Mouse (Mus musculus) liver, embryonic 13.5 days (tissue): ENCODE measurements at regions not wholly inside any gene's neighbourhood (a gene's known extent, or its start where the extent isn't known, plus 50 kb on each side); places are given as distances from the start of the nearest gene placed in this dataset.

Experiments used
- ATAC-seq: fragments of 200-750 bp; cut with Nextera tagmentation; 2 replicates; pipeline ENCODE4 v1.8.0; 2017; ENCODE audit warnings: low read depth, mild to moderate bottlenecking, moderate number of reproducible peaks, moderate library complexity
- DNase-seq: peaks from one replicate; pipeline ENCODE4 v3.0.0; 2022
- H3K27ac ChIP-seq: fragments of 300-500 bp; sonication (generic); 2 replicates; pipeline ENCODE4 v1.5.1; 2015; ENCODE audit warnings: moderate library complexity, mild to moderate bottlenecking, inconsistent platforms
- H3K27me3 ChIP-seq: fragments of 300-500 bp; sonication (generic); 2 replicates; pipeline ENCODE4 v1.6.1; 2015; ENCODE audit warnings: mild to moderate bottlenecking, inconsistent platforms
- H3K36me3 ChIP-seq: fragments of 300-500 bp; sonication (generic); 2 replicates; pipeline ENCODE4 v1.6.1; 2015; ENCODE audit warnings: mild to moderate bottlenecking, inconsistent platforms
- H3K4me1 ChIP-seq: fragments of 300-500 bp; sonication (generic); replicated peaks from 2 replicates; pipeline ENCODE4 v1.6.1; 2015; ENCODE audit warnings: inconsistent platforms
- H3K4me2 ChIP-seq: fragments of 300-500 bp; sonication (generic); 2 replicates; pipeline ENCODE4 v1.6.1; 2015; ENCODE audit warnings: inconsistent platforms, mild to moderate bottlenecking, moderate library complexity
- H3K4me3 ChIP-seq: fragments of 300-500 bp; sonication (generic); replicated peaks from 2 replicates; pipeline ENCODE4 v1.5.1; 2015; ENCODE audit warnings: mild to moderate bottlenecking, inconsistent platforms
- H3K9ac ChIP-seq: fragments of 300-500 bp; sonication (generic); 2 replicates; pipeline ENCODE4 v1.6.1; 2015; ENCODE audit warnings: mild to moderate bottlenecking, inconsistent platforms
- H3K9me3 ChIP-seq: fragments of 300-500 bp; sonication (generic); replicated peaks from 2 replicates; pipeline ENCODE4 v1.6.1; 2016; ENCODE audit warnings: inconsistent platforms
- WGBS: fragments of 180-500 bp; shearing (Covaris S2); methylation state at CpG from one replicate; pipeline ENCODE4 v1.1.7; 2015; ENCODE audit not compliant: insufficient replicate concordance; 5-methylcytosine and 5-hydroxymethylcytosine counted together

DNA sequence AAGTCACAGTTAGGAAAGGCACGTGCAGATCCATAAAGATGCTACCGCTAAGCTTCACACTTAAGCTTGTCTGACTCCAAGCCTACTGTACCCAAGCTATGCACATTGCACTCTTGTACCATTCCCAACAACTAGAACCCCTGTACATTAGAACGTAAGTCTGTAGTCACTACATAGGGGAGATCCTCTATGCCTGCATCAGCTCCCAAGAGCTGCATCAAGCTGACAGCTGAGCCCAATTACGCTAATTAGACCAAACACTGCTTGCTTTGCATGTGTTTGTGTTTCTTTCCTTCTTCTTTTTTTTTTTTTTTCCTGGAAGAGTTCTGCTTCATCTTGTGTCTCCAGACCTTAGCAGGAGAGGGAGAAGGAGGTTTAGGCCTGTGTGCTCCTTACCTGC lies 641.5 kb upstream of the Sox9 start:
- H3K9ac ChIP-seq: no peak overlapping the region
- H3K27ac ChIP-seq: no peak overlapping the region
- no peak overlapping the region for H3K4me3 ChIP-seq
- H3K27me3 ChIP-seq: no peaks in the 10 kb centered on the region
- no peaks in the 10 kb centered on the region for H3K9me3 ChIP-seq
- no peak overlapping the region for H3K4me2 ChIP-seq
- no peak for ATAC-seq
- no peaks in the 10 kb centered on the region for H3K36me3 ChIP-seq
- H3K4me1 ChIP-seq: no peaks in the 10 kb centered on the region
- WGBS: 69% methylated on average over 4 of the region's 4 CpGs
- no peak for DNase-seq

DNA sequence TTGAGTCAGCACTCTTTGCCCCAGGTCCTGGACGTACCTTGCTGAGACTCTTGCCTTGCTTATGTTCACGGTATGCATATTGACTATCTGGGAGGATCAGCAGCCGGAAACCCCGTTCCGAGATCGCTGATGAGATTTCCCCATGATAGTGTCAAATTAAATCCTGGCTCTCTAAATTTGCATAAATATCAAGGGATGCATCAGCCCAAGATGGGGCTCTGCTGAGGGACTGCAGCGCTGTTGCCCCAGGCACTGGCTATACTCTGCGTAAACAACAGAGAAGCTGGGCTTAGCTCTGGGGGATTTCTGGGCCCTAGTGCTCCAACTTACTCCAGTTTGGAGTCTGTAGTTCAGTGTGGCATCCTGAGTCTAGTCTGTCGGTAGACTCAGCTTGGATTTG lies 641.1 kb upstream of the Sox9 start:
- no peak overlapping the region for H3K4me3 ChIP-seq
- no peak overlapping the region for H3K9ac ChIP-seq
- no peaks in the 10 kb centered on the region for H3K27me3 ChIP-seq
- WGBS: 73% methylated on average over 9 of the region's 9 CpGs
- DNase-seq (no peak), ATAC-seq (no peak)
- no peak overlapping the region for H3K27ac ChIP-seq
- H3K36me3 ChIP-seq: no peaks in the 10 kb centered on the region
- no peaks in the 10 kb centered on the region for H3K4me1 ChIP-seq
- no peaks in the 10 kb centered on the region for H3K9me3 ChIP-seq
- no peak overlapping the region for H3K4me2 ChIP-seq

DNA sequence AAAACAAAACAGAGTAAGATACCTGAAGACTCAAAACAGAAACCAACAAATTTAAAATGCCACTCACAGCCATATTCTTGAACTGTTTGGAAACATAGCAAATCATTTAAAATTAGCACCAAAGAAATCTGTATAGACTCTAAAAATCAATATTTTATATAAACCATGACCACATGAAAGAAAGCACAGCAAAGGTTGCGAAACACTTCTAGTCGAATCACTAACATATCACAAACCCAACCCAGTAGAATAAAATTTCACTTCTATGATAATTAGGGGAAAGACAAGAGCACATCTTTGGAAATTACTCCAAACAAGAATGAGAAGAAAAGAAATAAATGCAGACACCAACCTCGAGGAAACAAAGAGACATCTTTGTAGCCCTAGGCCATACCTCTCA lies 630.0 kb upstream of the Sox9 start:
- WGBS: 66% methylated on average over 3 of the region's 3 CpGs
- no peak overlapping the region for H3K4me2 ChIP-seq
- no peak overlapping the region for H3K27ac ChIP-seq
- H3K9me3 ChIP-seq: no peaks in the 10 kb centered on the region
- H3K4me1 ChIP-seq: no peaks in the 10 kb centered on the region
- no peak overlapping the region for H3K4me3 ChIP-seq
- H3K9ac ChIP-seq: no peak overlapping the region
- DNase-seq: no peak
- ATAC-seq: no peak
- H3K27me3 ChIP-seq: no peaks in the 10 kb centered on the region
- H3K36me3 ChIP-seq: no peaks in the 10 kb centered on the region

DNA sequence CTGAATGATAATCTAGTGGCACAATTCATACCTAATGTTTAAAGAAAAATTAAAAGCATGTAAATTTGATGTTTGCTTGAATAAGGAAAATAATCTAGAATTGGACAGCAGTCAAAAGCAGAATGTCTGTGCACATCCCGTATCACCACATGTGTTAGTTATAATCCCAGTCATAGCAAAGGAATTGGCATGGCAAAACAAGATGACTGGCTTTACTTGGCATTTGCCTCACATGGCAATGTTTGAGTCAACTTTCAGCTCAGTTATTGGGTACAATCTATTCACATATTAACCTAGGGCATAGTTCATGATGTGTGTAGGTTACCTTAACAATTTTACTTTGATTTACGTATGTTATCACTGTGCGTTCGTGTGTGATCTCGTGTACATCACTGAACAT lies 628.8 kb upstream of the Sox9 start:
- ATAC-seq (no peak), DNase-seq (no peak)
- no peak overlapping the region for H3K4me3 ChIP-seq
- H3K4me2 ChIP-seq: no peak overlapping the region
- H3K27ac ChIP-seq: no peak overlapping the region
- WGBS: 79% methylated on average over 5 of the region's 5 CpGs
- no peaks in the 10 kb centered on the region for H3K36me3 ChIP-seq
- no peak overlapping the region for H3K9ac ChIP-seq
- no peaks in the 10 kb centered on the region for H3K27me3 ChIP-seq
- no peaks in the 10 kb centered on the region for H3K9me3 ChIP-seq
- no peaks in the 10 kb centered on the region for H3K4me1 ChIP-seq

DNA sequence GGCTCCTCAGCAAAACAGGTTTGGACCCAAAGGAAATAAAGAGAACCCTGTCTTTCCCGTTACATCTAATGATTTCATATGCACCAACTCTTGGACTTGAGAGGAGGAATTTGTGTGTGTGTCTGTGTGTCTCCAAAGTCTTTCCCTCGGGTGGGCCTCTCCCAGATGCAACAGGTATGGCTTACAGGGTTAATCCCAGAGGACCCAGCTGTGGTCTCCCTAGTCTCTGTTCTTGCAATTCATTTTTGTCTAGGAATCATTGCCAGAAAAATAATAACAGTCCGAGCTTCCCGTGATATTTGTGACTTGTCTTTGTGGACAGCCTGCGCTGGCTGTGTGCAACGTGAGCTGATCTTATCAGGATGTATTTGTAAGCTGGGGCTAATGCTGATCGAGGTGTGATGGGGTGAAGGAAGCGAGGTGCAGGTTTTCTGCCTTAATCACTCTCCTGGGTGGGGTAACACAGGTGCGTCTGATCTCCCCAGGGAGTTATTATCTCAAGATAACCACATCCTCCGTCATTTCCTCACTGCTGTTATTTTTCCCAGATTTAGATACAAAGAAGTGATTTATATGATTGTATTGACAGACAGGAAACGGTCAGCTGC lies 627.2 kb upstream of the Sox9 start:
- 29% methylated on average over 11 of the region's 11 CpGs for WGBS
- Histone ChIP-seq H3K27me3 (no peaks in the 10 kb centered on the region), H3K4me3 (no peak overlapping the region), H3K4me1 (no peaks in the 10 kb centered on the region), H3K9ac (no peak overlapping the region), H3K4me2 (no peak overlapping the region), H3K9me3 (no peaks in the 10 kb centered on the region), H3K27ac (no peak overlapping the region), H3K36me3 (no peaks in the 10 kb centered on the region)
- ATAC-seq: no peak
- no peak for DNase-seq

DNA sequence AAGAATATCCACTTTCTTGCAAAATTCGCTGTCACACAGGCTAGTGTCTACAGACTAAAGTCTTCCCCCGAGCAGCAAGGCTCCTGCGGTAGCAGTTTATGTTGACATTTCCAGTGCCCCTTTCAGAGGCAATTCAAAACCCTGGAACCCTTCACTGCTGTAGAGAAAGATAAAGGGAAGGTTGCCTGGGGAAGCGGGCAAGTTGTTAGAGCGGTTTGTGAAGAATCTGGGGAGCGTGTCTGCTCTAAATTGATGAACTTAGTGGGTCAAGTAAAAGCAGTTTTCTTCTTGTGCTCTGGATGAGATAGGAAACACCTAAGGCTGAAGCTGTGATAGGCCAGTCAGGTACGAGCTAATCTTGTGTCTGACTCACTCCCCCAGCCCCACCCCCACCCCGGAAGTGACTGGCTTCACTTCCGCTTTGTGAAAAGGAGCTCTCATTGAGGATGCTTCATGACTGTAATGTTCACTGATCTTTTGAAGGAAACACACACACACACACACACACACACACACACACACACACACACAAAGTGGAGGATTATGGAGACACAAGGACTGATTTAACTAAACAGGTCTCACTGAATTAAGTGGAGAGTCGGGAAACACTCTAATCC lies 626.6 kb upstream of the Sox9 start:
- Histone ChIP-seq H3K9me3 (no peaks in the 10 kb centered on the region), H3K27ac (no peak overlapping the region), H3K4me1 (no peaks in the 10 kb centered on the region), H3K9ac (no peak overlapping the region), H3K4me2 (no peak overlapping the region), H3K27me3 (no peaks in the 10 kb centered on the region), H3K36me3 (no peaks in the 10 kb centered on the region), H3K4me3 (no peak overlapping the region)
- ATAC-seq (no peak), DNase-seq (no peak)
- 22% methylated on average over 10 of the region's 10 CpGs for WGBS

DNA sequence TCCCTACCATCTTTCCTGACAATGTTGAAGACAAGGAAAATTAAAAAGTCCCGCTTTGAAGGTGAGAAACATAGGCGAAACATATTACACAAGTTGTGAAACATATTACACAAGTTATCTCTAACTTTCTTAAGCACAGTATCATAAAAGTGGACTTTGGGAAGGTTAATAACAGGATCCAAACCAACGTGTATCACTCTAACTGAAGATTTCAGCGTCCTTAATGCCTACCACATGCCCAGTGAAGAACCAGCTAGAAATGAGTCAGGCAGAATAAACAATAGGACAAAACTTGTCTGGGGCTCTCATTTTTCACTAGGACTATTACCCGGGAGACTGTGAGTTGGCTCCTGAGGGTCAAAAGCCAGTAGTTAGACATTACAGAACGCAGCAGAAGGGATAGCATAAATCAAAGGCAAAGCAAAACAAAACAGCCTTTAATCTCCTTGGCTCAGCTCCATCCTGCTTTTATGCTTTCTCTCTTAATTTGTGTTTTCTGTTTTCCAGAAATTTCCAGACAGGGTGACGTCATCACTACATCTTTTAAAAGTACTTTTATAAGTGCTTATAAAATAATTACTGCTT lies 618.3 kb upstream of the Sox9 start:
- H3K4me1 ChIP-seq: no peaks in the 10 kb centered on the region
- no peak overlapping the region for H3K4me2 ChIP-seq
- no peak overlapping the region for H3K27ac ChIP-seq
- 56% methylated on average over 7 of the region's 7 CpGs for WGBS
- DNase-seq (no peak), ATAC-seq (no peak)
- H3K9me3 ChIP-seq: no peaks in the 10 kb centered on the region
- H3K9ac ChIP-seq: no peak overlapping the region
- H3K27me3 ChIP-seq: no peaks in the 10 kb centered on the region
- no peak overlapping the region for H3K4me3 ChIP-seq
- H3K36me3 ChIP-seq: no peaks in the 10 kb centered on the region

DNA sequence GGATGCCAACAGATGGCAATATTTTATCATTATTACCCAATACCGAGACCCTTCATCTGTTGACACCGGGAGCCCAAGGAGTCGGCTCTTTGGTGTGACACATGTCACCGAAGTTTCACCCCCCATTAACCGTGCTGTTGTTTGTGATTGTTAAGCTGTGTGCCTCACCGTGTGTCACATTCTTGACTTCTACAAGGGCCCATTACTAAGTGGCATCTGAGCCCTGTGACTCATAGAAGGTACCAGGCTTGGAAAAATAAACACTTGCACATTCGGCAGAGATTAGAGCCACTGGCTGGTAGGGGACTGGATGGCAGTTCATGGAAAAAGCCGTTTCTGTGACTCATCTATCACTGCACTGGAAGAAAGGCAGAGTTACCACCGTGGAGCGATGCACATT lies 608.4 kb upstream of the Sox9 start:
- Histone ChIP-seq H3K36me3 (no peaks in the 10 kb centered on the region), H3K27me3 (no peaks in the 10 kb centered on the region), H3K9ac (no peak overlapping the region), H3K4me1 (no peaks in the 10 kb centered on the region), H3K27ac (no peak overlapping the region), H3K4me2 (no peak overlapping the region), H3K4me3 (no peak overlapping the region), H3K9me3 (0 out of 2 replicates have a peak, but pooled peaks cover 2% of the 10 kb centered on the region)
- ATAC-seq: no peak
- WGBS: 66% methylated on average over 10 of the region's 10 CpGs
- no peak for DNase-seq

DNA sequence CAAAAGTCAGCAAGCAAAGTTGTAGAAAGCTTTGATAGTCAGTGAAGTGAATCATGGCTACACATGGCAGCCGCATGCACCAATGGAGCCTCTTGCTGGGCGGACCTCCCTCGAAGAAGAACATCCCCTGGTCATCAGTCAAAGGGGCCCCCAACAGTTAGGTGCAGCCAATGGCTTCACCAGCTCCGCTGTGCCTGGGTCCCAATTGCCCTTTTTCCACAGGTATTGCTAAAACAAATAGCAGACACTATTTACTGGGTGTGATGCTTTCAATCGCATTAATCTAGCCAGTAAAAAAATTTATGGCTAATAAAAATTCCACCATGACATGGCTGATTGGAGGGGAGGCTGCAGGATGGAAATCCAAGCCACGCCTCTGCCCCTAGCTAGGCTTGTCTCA lies 606.7 kb upstream of the Sox9 start:
- WGBS: 74% methylated on average over 6 of the region's 6 CpGs

DNA sequence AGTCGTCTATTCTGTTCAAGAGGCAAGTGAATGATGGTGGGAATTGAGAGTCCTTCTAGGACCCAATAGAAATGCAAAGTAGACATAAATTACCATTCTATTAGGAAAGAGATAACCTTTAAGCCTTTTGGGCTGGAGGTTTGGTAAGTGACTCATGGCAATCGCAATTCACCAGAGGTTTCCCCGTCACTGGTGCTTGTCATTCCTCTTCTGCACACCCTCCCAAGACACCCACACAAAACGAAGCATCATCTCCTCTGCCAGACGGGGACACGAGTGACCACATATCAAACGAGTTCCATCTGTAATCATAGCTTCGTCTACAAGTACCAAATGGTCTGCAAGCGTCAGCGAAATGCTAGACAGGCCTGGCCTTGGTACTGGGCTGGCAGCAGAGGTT lies 601.4 kb upstream of the Sox9 start:
- Histone ChIP-seq H3K4me2 (no peak overlapping the region), H3K27me3 (no peaks in the 10 kb centered on the region), H3K36me3 (no peaks in the 10 kb centered on the region), H3K4me1 (no peaks in the 10 kb centered on the region), H3K9ac (no peak overlapping the region), H3K4me3 (no peak overlapping the region), H3K27ac (no peak overlapping the region), H3K9me3 (no peaks in the 10 kb centered on the region)
- DNase-seq (no peak), ATAC-seq (no peak)
- 73% methylated on average over 10 of the region's 10 CpGs for WGBS

More for the DNA sequence above, 606.7 kb upstream of the Sox9 start:
- Histone ChIP-seq H3K4me2 (no peak overlapping the region), H3K9me3 (0 out of 2 replicates have a peak, but pooled peaks cover 2% of the 10 kb centered on the region), H3K27ac (no peak overlapping the region), H3K27me3 (no peaks in the 10 kb centered on the region), H3K4me3 (no peak overlapping the region), H3K9ac (no peak overlapping the region), H3K36me3 (no peaks in the 10 kb centered on the region), H3K4me1 (no peaks in the 10 kb centered on the region)
- no peak for ATAC-seq
- DNase-seq: no peak

DNA sequence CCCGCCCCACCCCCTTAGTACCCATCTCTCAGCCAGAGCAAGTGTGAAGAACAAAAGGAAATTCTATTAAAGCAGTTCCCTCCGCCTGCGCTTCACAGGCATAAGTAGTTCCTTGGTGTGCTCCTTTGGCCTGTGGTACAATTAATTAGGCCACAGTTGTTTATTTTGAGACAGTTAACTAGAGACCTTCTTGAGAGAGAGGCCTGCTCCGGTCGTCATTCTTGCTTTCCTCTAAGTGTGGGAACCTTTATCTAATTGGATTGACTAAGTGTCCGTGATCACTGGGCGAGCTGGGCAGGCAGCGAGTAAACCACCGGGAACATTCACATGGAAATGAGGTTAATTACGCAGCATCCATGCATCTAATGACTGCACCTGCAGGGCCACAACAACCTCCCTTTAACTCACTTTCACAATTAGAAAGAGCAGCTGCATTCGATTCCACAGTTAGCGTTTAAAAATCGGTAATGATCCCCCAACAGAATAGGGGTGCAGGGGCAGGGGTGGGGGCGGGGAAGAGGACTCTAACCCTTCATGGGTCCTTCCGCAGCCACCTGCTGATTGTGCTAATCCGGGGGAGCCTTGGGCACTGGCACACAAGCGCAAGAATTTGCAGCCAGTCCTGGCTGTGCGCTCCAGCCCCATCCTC lies 584.3 kb upstream of the Sox9 start:
- Histone ChIP-seq H3K27ac (no peak overlapping the region), H3K9ac (no peak overlapping the region), H3K4me1 (no peaks in the 10 kb centered on the region), H3K9me3 (no peaks in the 10 kb centered on the region), H3K36me3 (no peaks in the 10 kb centered on the region), H3K27me3 (no peaks in the 10 kb centered on the region), H3K4me3 (no peak overlapping the region), H3K4me2 (no peak overlapping the region)
- DNase-seq: no peak
- no peak for ATAC-seq
- WGBS: 20% methylated on average over 18 of the region's 18 CpGs

DNA sequence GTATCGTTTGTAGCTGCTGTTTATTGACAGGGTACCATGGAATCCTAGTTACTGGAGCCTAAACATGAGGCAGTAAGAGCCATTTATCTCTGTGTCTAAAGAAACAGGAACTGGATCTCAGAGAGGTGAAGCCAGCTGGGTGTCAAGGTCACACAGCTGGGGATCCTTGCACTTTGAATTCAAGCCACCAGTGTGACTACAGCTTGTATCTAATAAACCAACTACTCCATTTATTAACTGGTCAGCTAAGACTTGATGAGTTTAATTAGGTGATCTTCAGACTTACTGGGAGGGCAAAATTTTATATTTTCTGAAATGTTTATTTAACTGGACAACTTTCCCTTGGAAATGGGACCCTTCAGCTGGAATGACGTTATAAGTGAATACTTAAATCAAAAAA lies 577.5 kb upstream of the Sox9 start:
- no peaks in the 10 kb centered on the region for H3K9me3 ChIP-seq
- WGBS: 44% methylated on average over 2 of the region's 2 CpGs
- no peak overlapping the region for H3K4me3 ChIP-seq
- no peak for DNase-seq
- no peaks in the 10 kb centered on the region for H3K27me3 ChIP-seq
- H3K4me2 ChIP-seq: no peak overlapping the region
- no peak for ATAC-seq
- no peak overlapping the region for H3K27ac ChIP-seq
- no peaks in the 10 kb centered on the region for H3K36me3 ChIP-seq
- no peaks in the 10 kb centered on the region for H3K4me1 ChIP-seq
- no peak overlapping the region for H3K9ac ChIP-seq
